Mouse (Mus musculus) urinary bladder, postnatal 25 days (tissue): ENCODE measurements at regions not wholly inside any gene's neighbourhood (a gene's known extent, or its start where the extent isn't known, plus 50 kb on each side); places are given as distances from the start of the nearest gene placed in this dataset.

ENCODE experiments used
- DNase-seq: peaks from one replicate; pipeline ENCODE4 v3.0.0; 2022; ENCODE audit warnings: low spot score

DNA sequence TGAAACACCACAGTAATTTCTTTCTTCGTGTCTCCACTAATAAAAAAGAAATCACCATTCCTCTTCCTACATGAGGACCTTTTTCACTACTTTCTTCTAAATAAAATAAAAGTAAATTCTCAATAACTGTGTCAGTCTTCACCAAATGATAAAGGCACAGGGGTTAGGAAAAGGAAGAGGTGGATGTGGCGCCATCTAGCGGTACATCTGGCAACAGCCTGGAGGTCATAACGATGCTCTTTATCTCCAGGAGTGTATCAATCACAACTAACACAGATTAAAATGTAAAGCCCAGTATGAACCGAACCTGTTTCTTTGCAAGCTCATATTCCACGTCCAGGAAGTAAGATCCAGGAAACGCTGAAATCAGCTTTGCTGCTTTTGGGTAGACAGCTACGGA is 793.0 kb downstream of the Gm7489 start:
- peak; percentile 30 for DNase-seq
